Mouse (Mus musculus): ENCODE measurements around the gene Rnf150. TPM values are rescaled to one million over a fixed set of nuclear protein-coding genes. Genes with fewer than 3 reads are reported as not detected.
A peak's percentile ranks its signal among the peaks of the same experiment; 100 is the strongest.

The Rnf150 gene
- polyA plus RNA-seq, 1 experiment from 2014 or later, result 2.1 TPM

DNA sequence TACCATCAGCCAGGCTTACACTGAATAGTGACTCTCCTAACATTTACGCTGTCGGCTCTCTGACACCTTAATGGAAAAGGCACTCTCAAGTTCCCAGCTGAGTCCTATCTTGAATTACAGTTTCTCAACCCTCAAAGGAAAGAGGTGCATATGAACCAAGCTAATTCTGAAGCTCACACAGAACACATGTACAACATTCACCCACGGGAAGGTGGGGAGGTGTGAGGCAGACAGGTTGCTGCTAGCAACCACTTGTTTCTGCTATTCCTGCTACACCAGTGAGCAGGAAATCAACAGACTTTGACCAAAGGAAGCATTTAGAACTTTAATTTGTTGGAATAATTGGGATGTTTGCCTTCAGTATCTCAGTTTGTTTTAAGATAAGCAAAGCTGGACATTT lies 96.3 kb downstream of the Rnf150 start:
- 77% methylated on average over 3 of the region's 3 CpGs for WGBS
- Histone ChIP-seq H3K36me3 (no peaks in the 10 kb centered on the region), H3K4me2 (no peak overlapping the region), H3K4me3 (no peak overlapping the region), H3K9me3 (no peaks in the 10 kb centered on the region), H3K27me3 (no peaks in the 10 kb centered on the region), H3K9ac (no peak overlapping the region), H3K27ac (replicated peaks) (no peak overlapping the region), H3K4me1 (replicated peaks) (0 out of 2 replicates have a peak, but pooled peaks cover 3% of the 10 kb centered on the region)
- no peak for ATAC-seq (ENCODE audit: low FRiP score, low read depth)

DNA sequence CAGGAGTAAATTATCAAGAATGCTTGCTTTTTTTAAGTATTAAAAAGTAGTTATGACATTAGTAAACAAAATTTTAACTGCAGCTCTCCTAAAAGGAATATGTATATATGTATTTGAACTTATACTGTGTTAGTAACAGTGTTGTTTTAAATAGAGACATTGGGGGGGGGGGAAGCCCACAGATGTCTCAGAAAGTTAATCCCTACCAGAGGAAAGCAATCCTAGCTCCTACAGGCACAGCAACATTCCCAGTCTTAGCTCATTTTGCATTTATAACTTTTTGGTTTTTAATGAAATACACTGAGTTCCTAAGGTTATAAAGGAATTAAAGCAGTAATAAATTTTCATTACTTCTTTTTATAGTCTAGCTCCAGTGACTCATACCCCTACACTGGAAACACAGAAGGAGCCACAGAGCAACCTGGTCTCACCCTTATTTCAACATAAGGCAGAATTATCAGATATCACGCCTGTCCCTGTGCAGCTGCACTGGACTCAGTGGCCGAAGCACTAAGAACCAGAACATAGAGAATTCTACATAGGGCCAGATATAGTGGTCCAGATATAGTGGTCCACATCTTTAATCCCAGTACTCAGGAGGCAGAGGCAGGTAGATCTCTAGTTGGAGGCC lies 96.9 kb downstream of the Rnf150 start:
- no peak overlapping the region for H3K4me3 ChIP-seq
- H3K4me1 ChIP-seq (replicated peaks), result 0 out of 2 replicates have a peak, but pooled peaks cover 2% of the 10 kb centered on the region
- H3K36me3 ChIP-seq, result no peaks in the 10 kb centered on the region
- no peak overlapping the region for H3K9ac ChIP-seq
- no peak for ATAC-seq (ENCODE audit: low FRiP score, low read depth)
- no peaks in the 10 kb centered on the region for H3K27me3 ChIP-seq
- no peak overlapping the region for H3K4me2 ChIP-seq
- H3K9me3 ChIP-seq, result no peaks in the 10 kb centered on the region
- H3K27ac ChIP-seq (replicated peaks), result no peak overlapping the region
- 94% methylated on average over 2 of the region's 2 CpGs for WGBS

DNA sequence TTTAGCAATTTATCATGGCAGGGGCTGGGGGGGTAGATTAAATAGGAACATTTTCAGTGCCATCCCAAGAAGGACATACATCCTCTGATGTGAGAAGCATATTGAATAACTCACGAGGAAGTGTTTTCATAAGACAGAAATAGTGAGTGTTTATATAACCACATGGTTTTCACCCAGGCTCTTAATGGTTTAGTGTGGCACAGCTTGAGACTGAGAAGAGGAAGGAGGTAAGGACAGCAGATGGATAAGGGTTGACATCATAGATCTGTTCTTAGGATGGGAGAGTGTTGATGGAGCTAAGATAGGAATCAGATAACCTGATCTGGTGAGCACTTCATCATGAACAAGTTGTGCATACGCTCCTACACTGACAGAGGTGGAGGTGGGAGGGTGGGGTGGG lies 101.4 kb downstream of the Rnf150 start:
- WGBS, result 87% methylated on average over 2 of the region's 2 CpGs
- H3K36me3 ChIP-seq, result no peaks in the 10 kb centered on the region

DNA sequence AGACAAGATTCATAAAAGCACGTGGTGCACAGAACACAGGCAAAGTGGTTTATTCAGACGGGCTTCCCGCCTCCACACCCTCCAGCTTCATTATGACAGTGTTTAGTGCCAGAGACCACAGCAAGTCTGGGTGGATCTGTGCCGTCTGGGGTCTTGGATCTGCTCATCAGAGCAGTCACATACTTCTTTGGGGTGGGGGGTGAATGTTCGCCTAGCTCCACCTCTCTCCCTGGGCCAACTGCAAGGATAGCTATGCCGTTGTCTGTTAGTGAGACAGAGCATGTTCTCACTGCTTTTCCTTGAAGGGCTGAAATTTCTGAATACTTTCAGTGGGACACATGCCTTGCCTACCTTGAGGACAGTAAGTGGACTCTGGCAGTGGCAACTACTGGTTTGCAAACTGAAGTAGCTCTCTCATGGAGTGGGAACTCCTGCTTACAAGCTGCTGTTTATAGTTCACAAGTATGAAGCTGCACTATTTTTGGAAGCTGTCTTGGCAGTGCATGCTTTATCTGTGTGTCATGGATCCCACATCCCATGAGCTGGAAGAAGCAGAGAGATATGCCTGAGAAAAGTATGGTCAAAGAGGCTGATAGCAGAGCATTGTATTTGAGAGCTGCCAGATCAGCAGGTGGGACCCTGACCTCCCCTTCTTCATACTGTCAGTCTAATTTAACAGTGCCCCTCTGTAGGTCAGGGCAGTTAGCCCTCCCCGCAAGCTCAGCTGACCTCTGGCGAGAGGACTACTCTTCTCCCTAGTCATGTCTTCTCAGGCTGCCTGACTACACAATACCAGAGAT lies 104.9 kb downstream of the Rnf150 start:
- ATAC-seq (ENCODE audit: low FRiP score, low read depth), result no peak
- 70% methylated on average over 8 of the region's 8 CpGs for WGBS
- no peak overlapping the region for H3K27ac ChIP-seq (replicated peaks)
- H3K4me3 ChIP-seq, result no peak overlapping the region
- no peak overlapping the region for H3K9ac ChIP-seq
- no peaks in the 10 kb centered on the region for H3K27me3 ChIP-seq
- H3K36me3 ChIP-seq, result no peaks in the 10 kb centered on the region
- no peaks in the 10 kb centered on the region for H3K9me3 ChIP-seq
- peaks cover 6% of the 10 kb centered on the region; the same call in 1 of the 2 replicates for H3K4me1 ChIP-seq (replicated peaks)
- no peak overlapping the region for H3K4me2 ChIP-seq

More for the DNA sequence above, 101.4 kb downstream of the Rnf150 start:
- no peaks in the 10 kb centered on the region for H3K9me3 ChIP-seq
- no peak for ATAC-seq (ENCODE audit: low FRiP score, low read depth)
- H3K4me1 ChIP-seq (replicated peaks), result no peaks in the 10 kb centered on the region
- no peaks in the 10 kb centered on the region for H3K27me3 ChIP-seq
- H3K27ac ChIP-seq (replicated peaks), result no peak overlapping the region
- H3K4me3 ChIP-seq, result no peak overlapping the region
- no peak overlapping the region for H3K4me2 ChIP-seq
- H3K9ac ChIP-seq, result no peak overlapping the region

DNA sequence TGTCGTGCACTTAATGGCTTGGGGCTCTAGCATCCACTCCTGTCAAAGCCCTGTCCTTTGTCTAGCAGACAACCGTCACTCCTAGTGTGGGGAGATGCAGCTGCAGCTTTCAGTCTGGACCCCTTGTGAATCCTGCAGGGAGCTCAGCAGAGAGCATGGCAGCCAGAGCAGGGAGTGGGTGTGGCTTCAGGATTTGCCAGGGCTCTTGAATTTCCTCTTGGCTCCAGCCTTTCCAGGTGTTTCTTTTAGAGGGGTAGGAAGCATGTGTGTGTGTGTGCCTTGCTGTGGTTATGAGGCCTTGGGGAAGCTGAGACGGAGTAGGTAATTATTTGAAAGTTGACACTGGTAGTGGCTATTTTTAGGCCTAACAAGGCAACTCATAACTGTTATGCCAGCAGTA lies 106.8 kb downstream of the Rnf150 start:
- Histone ChIP-seq H3K27me3 (no peaks in the 10 kb centered on the region), H3K4me2 (no peak overlapping the region), H3K9me3 (no peaks in the 10 kb centered on the region), H3K36me3 (no peaks in the 10 kb centered on the region), H3K4me1 (replicated peaks) (peaks cover 10% of the 10 kb centered on the region; the same call in 1 of the 2 replicates), H3K27ac (replicated peaks) (no peak overlapping the region), H3K4me3 (no peak overlapping the region), H3K9ac (no peak overlapping the region)
- ATAC-seq (ENCODE audit: low FRiP score, low read depth), result peak; percentile 27; the same call in 1 of the 2 replicates
- 37% methylated on average over 3 of the region's 3 CpGs for WGBS

DNA sequence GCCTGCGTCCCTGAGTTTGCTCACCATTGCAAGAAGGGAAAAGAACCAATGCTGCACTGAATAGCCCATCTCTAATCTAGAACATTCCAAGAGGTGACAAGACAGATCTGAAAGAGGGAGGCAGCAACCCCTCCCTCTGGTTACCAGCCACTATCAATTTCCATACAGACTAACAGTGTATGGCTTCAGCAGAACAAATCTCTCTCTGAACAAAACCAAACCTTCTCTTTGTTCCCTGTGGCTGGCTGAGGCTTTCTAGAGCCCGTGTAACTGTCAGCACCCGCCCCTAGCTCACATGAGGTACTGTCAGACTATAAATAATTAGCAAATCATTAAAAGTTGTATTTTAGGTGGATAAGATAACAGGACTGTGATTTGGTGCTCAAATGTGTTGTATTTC lies 109.7 kb downstream of the Rnf150 start:
- no peaks in the 10 kb centered on the region for H3K36me3 ChIP-seq
- 52% methylated on average over 3 of the region's 3 CpGs for WGBS
- no peak; the same call in 1 of the 2 replicates for ATAC-seq (ENCODE audit: low FRiP score, low read depth)
- no peak overlapping the region for H3K4me2 ChIP-seq
- H3K27me3 ChIP-seq, result no peaks in the 10 kb centered on the region
- H3K9me3 ChIP-seq, result no peaks in the 10 kb centered on the region
- H3K27ac ChIP-seq (replicated peaks), result no peak overlapping the region
- H3K4me3 ChIP-seq, result no peak overlapping the region
- H3K4me1 ChIP-seq (replicated peaks), result peaks cover 10% of the 10 kb centered on the region; the same call in 1 of the 2 replicates
- no peak overlapping the region for H3K9ac ChIP-seq

DNA sequence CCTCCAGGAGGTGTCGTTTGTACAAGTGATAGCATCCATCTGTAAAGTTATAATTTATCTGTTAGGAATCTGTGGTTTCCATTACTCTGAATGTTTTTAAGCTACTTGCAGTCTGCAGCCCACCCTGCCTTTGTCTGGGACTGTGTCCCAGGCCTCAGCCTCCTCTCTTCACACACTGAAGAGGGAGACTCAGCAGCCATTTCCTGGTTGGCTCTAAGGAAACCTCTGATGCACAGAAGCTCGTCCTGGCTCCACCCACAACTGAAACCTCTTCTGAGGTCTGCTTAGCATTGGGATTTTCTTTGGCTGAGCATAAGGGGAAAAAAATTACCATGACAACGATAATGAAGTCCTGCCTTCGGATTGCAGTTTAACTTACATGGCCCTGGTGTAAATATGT lies 110.2 kb downstream of the Rnf150 start:
- no peak overlapping the region for H3K9ac ChIP-seq
- H3K4me2 ChIP-seq, result no peak overlapping the region
- no peak overlapping the region for H3K27ac ChIP-seq (replicated peaks)
- peaks cover 10% of the 10 kb centered on the region; the same call in 1 of the 2 replicates for H3K4me1 ChIP-seq (replicated peaks)
- no peaks in the 10 kb centered on the region for H3K27me3 ChIP-seq
- H3K9me3 ChIP-seq, result no peaks in the 10 kb centered on the region
- no peak overlapping the region for H3K4me3 ChIP-seq
- ATAC-seq (ENCODE audit: low FRiP score, low read depth), result peak; percentile 56; the same call in 1 of the 2 replicates
- H3K36me3 ChIP-seq, result no peaks in the 10 kb centered on the region
- WGBS, result 43% methylated on average over 4 of the region's 4 CpGs

DNA sequence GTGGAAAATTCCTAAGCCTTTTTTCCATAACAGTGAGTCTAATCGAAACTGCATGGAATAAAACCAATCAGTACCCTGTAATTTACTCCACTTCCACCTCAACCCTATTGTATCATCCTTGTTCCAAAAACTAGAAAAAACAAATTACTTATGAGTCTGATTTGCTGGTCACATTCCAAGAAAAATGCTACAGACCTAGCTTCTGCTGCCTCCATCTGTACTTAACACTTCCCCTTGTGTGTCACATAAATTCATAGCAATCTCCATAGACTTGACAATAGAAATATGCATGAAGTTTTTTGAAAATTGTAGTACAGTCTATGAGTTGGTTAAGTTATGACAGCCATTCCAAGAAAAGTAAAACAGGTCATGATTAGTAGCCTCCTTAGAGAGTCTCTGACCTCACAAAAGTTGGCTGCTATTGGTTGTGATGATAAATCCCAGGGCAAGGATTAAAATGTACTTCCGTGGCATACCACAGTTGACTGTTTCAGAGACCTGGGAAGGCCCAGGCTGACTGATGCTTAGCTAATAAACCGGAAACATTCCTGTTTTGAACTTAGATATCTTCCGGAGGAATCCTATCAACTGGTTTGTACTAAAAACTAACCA lies 118.2 kb downstream of the Rnf150 start:
- WGBS, result 89% methylated on average over 4 of the region's 4 CpGs
- Histone ChIP-seq H3K27me3 (no peaks in the 10 kb centered on the region), H3K4me2 (no peak overlapping the region), H3K4me3 (no peak overlapping the region), H3K27ac (replicated peaks) (no peak overlapping the region), H3K9ac (no peak overlapping the region), H3K9me3 (no peaks in the 10 kb centered on the region), H3K4me1 (replicated peaks) (no peaks in the 10 kb centered on the region), H3K36me3 (no peaks in the 10 kb centered on the region)
- ATAC-seq (ENCODE audit: low FRiP score, low read depth), result no peak

DNA sequence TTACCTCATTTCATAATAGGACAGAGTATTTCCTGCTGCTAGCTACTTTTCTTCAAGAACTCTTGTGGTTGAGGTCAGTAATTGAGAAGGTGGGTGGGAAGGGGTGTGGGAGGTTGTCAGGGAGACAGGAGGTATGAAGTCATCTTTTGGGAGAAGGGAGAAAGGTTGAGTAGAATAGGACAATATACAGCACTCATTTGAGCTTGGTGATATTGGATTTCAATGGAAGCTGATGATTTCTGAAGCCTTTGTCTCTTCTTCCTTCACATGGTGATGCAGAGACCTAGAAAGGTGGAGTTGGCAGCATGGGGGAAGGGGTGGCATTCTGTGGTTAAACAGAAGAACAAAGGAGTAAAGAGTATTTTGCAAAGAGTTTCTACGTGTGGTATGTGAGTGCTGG lies 119.7 kb downstream of the Rnf150 start:
- H3K27ac ChIP-seq (replicated peaks), result no peak overlapping the region
- no peak overlapping the region for H3K4me2 ChIP-seq
- ATAC-seq (ENCODE audit: low FRiP score, low read depth), result no peak
- no peak overlapping the region for H3K9ac ChIP-seq
- H3K4me1 ChIP-seq (replicated peaks), result 0 out of 2 replicates have a peak, but pooled peaks cover 3% of the 10 kb centered on the region
- H3K27me3 ChIP-seq, result no peaks in the 10 kb centered on the region
- 65% methylated on average over 1 of the region's 1 CpGs for WGBS
- no peaks in the 10 kb centered on the region for H3K9me3 ChIP-seq
- no peaks in the 10 kb centered on the region for H3K36me3 ChIP-seq
- no peak overlapping the region for H3K4me3 ChIP-seq

DNA sequence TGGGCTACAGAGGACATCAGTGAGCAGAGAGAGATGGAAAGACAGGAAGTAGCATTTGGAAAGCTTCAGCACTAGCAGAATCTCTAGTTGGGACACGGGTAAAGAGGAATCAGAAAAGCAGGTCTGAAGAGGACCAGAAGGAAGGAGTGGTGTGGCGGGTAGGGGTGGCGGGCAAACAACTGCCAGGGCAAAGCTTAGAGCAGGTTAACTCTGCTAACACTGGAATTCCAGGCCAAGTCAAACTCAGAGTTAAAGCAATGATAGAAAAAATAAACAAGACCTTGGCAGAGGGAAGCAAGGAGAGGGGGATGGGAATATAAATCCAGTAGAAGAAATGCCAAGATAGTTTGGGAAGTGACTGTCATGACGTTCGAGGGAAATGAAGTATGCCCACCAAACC lies 120.1 kb downstream of the Rnf150 start:
- 0 out of 2 replicates have a peak, but pooled peaks cover 5% of the 10 kb centered on the region for H3K4me1 ChIP-seq (replicated peaks)
- H3K9ac ChIP-seq, result no peak overlapping the region
- no peaks in the 10 kb centered on the region for H3K27me3 ChIP-seq
- no peak for ATAC-seq (ENCODE audit: low FRiP score, low read depth)
- WGBS, result 82% methylated on average over 5 of the region's 5 CpGs
- no peaks in the 10 kb centered on the region for H3K36me3 ChIP-seq
- no peak overlapping the region for H3K27ac ChIP-seq (replicated peaks)
- H3K4me3 ChIP-seq, result no peak overlapping the region
- H3K9me3 ChIP-seq, result no peaks in the 10 kb centered on the region
- H3K4me2 ChIP-seq, result no peak overlapping the region

DNA sequence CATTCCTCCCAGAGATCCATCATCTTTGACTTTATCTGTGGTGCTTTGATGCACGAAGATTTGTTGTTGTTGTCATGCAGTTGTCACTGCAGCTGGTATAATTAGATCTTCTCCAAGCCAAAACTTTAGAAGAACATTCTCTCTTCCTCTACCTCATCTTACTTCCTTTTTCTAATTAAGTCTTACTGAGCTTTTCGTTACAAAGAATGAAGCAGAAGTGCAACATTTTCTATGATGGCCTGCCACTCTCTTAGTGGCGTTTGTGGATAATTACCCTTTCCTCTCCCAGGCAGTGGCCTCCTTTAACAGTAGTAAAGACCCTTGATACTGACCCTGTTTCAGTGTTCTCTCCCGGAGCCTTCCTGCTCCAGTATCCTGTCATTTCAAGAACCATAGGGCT lies 128.9 kb downstream of the Rnf150 start:
- H3K36me3 ChIP-seq, result no peaks in the 10 kb centered on the region
- no peaks in the 10 kb centered on the region for H3K27me3 ChIP-seq
- no peak overlapping the region for H3K27ac ChIP-seq (replicated peaks)
- 77% methylated on average over 4 of the region's 4 CpGs for WGBS
- no peak overlapping the region for H3K4me3 ChIP-seq
- H3K9ac ChIP-seq, result no peak overlapping the region
- 0 out of 2 replicates have a peak, but pooled peaks cover 5% of the 10 kb centered on the region for H3K4me1 ChIP-seq (replicated peaks)
- no peak overlapping the region for H3K4me2 ChIP-seq
- ATAC-seq (ENCODE audit: low FRiP score, low read depth), result no peak
- no peaks in the 10 kb centered on the region for H3K9me3 ChIP-seq

Data from hindbrain, embryonic 15.5 days (tissue).